Mouse (Mus musculus) monocyte, adult 59 days (primary cell): ENCODE data around the gene Akt2. TPM values are rescaled to one million over a fixed set of nuclear protein-coding genes. Genes with fewer than 3 reads are reported as not detected.

Experiments used
- total RNA-seq, 2 experiments: library from RNA; stranded (reverse); gene quantifications; one replicate each; pipeline ENCODE4 v1.2.4; 2023

Akt2 gene
- total RNA-seq = 10 to 100 TPM; 80.8 to 84.1 TPM

GRCm38 (mm10) chr7:27591266-27592216 lies at the start of gene Akt2:
Akt2 (plus strand) TSS chr7:27591552.

GRCm38 (mm10) chr7:27552931-27553513 lies 38.3 kb upstream of the Akt2 start, which contains the start of the genes Pld3 and 2310022A10Rik:
Pld3 (minus strand) TSS chr7:27553218.
2310022A10Rik (plus strand) TSS chr7:27553233.

DNA sequence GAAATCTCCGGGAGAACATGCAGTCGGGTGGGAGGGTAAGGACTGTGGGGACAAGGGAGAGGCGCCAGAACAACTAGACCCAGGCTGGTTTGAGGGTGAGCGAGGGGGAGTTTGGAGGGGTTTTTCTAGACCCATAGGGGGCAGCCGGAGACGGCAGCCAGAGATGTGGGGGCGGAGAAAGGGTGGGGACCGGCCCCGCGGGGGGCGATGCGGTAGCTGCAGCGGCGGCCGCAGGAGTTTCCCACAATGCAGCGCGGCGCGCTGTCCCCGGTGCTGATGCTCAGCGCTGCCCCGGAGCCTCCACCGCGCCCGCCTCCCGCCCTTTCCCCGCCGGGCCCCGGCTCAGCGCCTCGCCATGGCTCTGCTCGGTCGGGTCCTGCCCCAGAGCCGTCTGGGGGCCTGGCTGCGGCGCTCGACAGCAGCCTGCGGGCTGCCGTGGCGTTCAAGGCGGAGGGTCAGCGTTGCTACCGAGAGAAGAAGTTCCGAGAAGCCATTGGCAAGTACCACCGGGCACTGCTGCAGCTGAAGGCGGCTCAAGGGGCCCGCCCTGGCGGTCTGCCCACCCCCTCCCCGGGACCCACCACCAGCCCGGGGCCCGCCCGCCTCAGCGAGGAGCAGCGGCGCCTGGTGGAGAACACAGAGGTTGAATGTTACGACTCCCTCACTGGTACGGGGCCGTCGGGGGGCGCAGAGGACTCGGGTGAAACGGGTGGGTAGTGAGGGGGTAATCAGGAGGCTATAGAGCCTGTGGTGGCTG lies 62.5 kb downstream of the Akt2 start, which contains the start of gene Ttc9b:
Gene Ttc9b (plus strand): TSS at position 235 of the 757 bp plus-strand sequence.

GRCm38 (mm10) chr7:27674522-27675221 lies 83.3 kb downstream of the Akt2 start, which contains the start of gene Map3k10:
Map3k10 (minus strand) TSS chr7:27674598.

GRCm38 (mm10) chr7:27688815-27689612 lies 97.7 kb downstream of the Akt2 start, which contains the start of gene Zfp607b:
Zfp607b (plus strand) TSS chr7:27689340.

Other genes with a start within 250 kb of the Akt2 start
- 10 to 100 TPM; 83.7 to 87.8 TPM for gene Shkbp1, start 235.5 kb upstream of the Akt2 start, total RNA-seq
- gene Gm20479, start 234.1 kb upstream of the Akt2 start, total RNA-seq = 1 to 10 TPM; 2.3 to 4.4 TPM
- under 1 TPM in 1 of 2 experiments, not detected in 1; 0.18 TPM for gene Sptbn4, start 143.9 kb upstream of the Akt2 start, total RNA-seq
- 100 to 1,000 TPM; 110 to 116 TPM for gene Blvrb, start 143.6 kb upstream of the Akt2 start, total RNA-seq
- 10 to 100 TPM; 26.3 to 27.2 TPM for gene Sertad3, start 117.8 kb upstream of the Akt2 start, total RNA-seq
- 10 to 100 TPM; 48.9 to 57.6 TPM for gene Sertad1, start 104.6 kb upstream of the Akt2 start, total RNA-seq
- gene Prx, start 92.2 kb upstream of the Akt2 start, total RNA-seq = under 1 TPM in 1 of 2 experiments, not detected in 1; 0.13 TPM
- gene Hipk4, start 68.3 kb upstream of the Akt2 start, total RNA-seq = not detected
- gene Pld3, start 38.3 kb upstream of the Akt2 start, total RNA-seq = 100 to 1,000 TPM; 136 to 160 TPM
- 10 to 100 TPM; 28.0 to 29.4 TPM for gene 2310022A10Rik, start 38.3 kb upstream of the Akt2 start, total RNA-seq
- gene Ttc9b, start 62.4 kb downstream of the Akt2 start, total RNA-seq = not detected
- 10 to 100 TPM; 11.2 to 12.2 TPM for gene Map3k10, start 83.0 kb downstream of the Akt2 start, total RNA-seq
- 1 to 10 TPM in 1 of 2 experiments, under 1 TPM in 1; 0.37 to 1.6 TPM for gene Zfp607b, start 97.8 kb downstream of the Akt2 start, total RNA-seq
- gene Zfp60, start 139.8 kb downstream of the Akt2 start, total RNA-seq = 1 to 10 TPM; 4.6 to 5.6 TPM
- gene Zfp626, start 215.6 kb downstream of the Akt2 start, total RNA-seq = 1 to 10 TPM; 4.5 to 9.1 TPM
- 1 to 10 TPM; 2.1 TPM for gene Zfp59, start 247.1 kb downstream of the Akt2 start, total RNA-seq